Mouse (Mus musculus): ENCODE data around the gene Ppp1ca. TPM values are rescaled to one million over a fixed set of nuclear protein-coding genes. Genes with fewer than 3 reads are reported as not detected.

Gene Ppp1ca
- total and polyA plus RNA-seq, 2 experiments from 2014 or later = 738 to 808 TPM

GRCm38 (mm10) chr19:4164100-4164499 is 27.8 kb upstream of the Ppp1ca start:
- Histone ChIP-seq H3K36me3 (replicated peaks; ENCODE audit: control insufficient read depth, insufficient read depth, low read length) (peaks cover 32% of the 10 kb centered on the region), H3K4me3 (ENCODE audit: low read depth, low read length) (no peak overlapping the region), H3K4me2 (ENCODE audit: low read depth, low read length) (no peak overlapping the region), H3K9ac (replicated peaks; ENCODE audit: low read depth, low read length) (no peak overlapping the region), H3K9me3 (replicated peaks; ENCODE audit: control insufficient read depth, low read length) (no peaks in the 10 kb centered on the region), H3K4me1 (ENCODE audit: control insufficient read depth, insufficient read depth) (peaks cover 7% of the 10 kb centered on the region), H3K27me3 (ENCODE audit: control insufficient read depth, insufficient read depth, low read length) (no peaks in the 10 kb centered on the region), H3K27ac (ENCODE audit: low read depth) (no peak overlapping the region)
- ATAC-seq (ENCODE audit: insufficient read depth, low read depth) = no peak
- WGBS = 75% methylated on average over 3 of the region's 3 CpGs
- no peak for TF ChIP-seq CTCF (IDR thresholded peaks at IDR 0.05; ENCODE audit: low read depth)
- no peak for DNase-seq (ENCODE audit: low spot score)

- Histone ChIP-seq H3K9me3 (replicated peaks; ENCODE audit: control insufficient read depth, low read length) (no peaks in the 10 kb centered on the region), H3K9ac (replicated peaks; ENCODE audit: low read depth, low read length) (no peak overlapping the region), H3K27me3 (ENCODE audit: control insufficient read depth, insufficient read depth, low read length) (no peaks in the 10 kb centered on the region), H3K27ac (ENCODE audit: low read depth) (no peak overlapping the region), H3K4me1 (ENCODE audit: control insufficient read depth, insufficient read depth) (peaks cover 7% of the 10 kb centered on the region), H3K4me3 (ENCODE audit: low read depth, low read length) (no peak overlapping the region), H3K36me3 (replicated peaks; ENCODE audit: control insufficient read depth, insufficient read depth, low read length) (peaks cover 26% of the 10 kb centered on the region), H3K4me2 (ENCODE audit: low read depth, low read length) (no peak overlapping the region)
- DNase-seq (ENCODE audit: low spot score) (no peak), ATAC-seq (ENCODE audit: insufficient read depth, low read depth) (no peak)
- 59% methylated on average over 2 of the region's 2 CpGs for WGBS
- TF ChIP-seq CTCF (IDR thresholded peaks at IDR 0.05; ENCODE audit: low read depth) = no peak
- no peak for TF ChIP-seq EP300 (IDR thresholded peaks at IDR 0.05; ENCODE audit: low read depth)
These were observed 27.1 kb upstream of the Ppp1ca start for GRCm38 (mm10) chr19:4164721-4165120.

- H3K36me3 ChIP-seq (replicated peaks; ENCODE audit: control insufficient read depth, insufficient read depth, low read length) = 0 out of 2 replicates have a peak, but pooled peaks cover 8% of the 10 kb centered on the region
- H3K27me3 ChIP-seq (ENCODE audit: control insufficient read depth, insufficient read depth, low read length) = no peaks in the 10 kb centered on the region
- ATAC-seq (ENCODE audit: insufficient read depth, low read depth) (peak; percentile 10), DNase-seq (ENCODE audit: low spot score) (peak; percentile 61)
- TF ChIP-seq EP300 (IDR thresholded peaks at IDR 0.05; ENCODE audit: low read depth) = peak; percentile 72; the same call in 1 of the 2 replicates
- no peak for TF ChIP-seq CTCF (IDR thresholded peaks at IDR 0.05; ENCODE audit: low read depth)
- no peak overlapping the region for H3K4me2 ChIP-seq (ENCODE audit: low read depth, low read length)
- 32% methylated on average over 9 of the region's 9 CpGs for WGBS
- H3K9me3 ChIP-seq (replicated peaks; ENCODE audit: control insufficient read depth, low read length) = no peaks in the 10 kb centered on the region
- peak overlapping the region; percentile 79 for H3K27ac ChIP-seq (ENCODE audit: low read depth)
- H3K4me3 ChIP-seq (ENCODE audit: low read depth, low read length) = no peak overlapping the region
- H3K4me1 ChIP-seq (ENCODE audit: control insufficient read depth, insufficient read depth) = peaks cover 29% of the 10 kb centered on the region
- no peak overlapping the region for H3K9ac ChIP-seq (replicated peaks; ENCODE audit: low read depth, low read length)
These were observed 25.0 kb upstream of the Ppp1ca start for GRCm38 (mm10) chr19:4166678-4167476.

- peak overlapping the region; percentile 40 for H3K4me3 ChIP-seq (ENCODE audit: low read depth, low read length)
- peak; percentile 84 for ATAC-seq (ENCODE audit: insufficient read depth, low read depth)
- 0 out of 2 replicates have a peak, but pooled peaks cover 8% of the 10 kb centered on the region for H3K36me3 ChIP-seq (replicated peaks; ENCODE audit: control insufficient read depth, insufficient read depth, low read length)
- WGBS = under 1% methylated on average over 43 of the region's 43 CpGs
- H3K4me1 ChIP-seq (ENCODE audit: control insufficient read depth, insufficient read depth) = peaks cover 38% of the 10 kb centered on the region
- peak; percentile 99 for DNase-seq (ENCODE audit: low spot score)
- TF ChIP-seq EP300 (IDR thresholded peaks at IDR 0.05; ENCODE audit: low read depth) (peak; percentile 65; the same call in 1 of the 2 replicates), CTCF (IDR thresholded peaks at IDR 0.05; ENCODE audit: low read depth) (peak; percentile 95)
- H3K9me3 ChIP-seq (replicated peaks; ENCODE audit: control insufficient read depth, low read length) = no peaks in the 10 kb centered on the region
- H3K27me3 ChIP-seq (ENCODE audit: control insufficient read depth, insufficient read depth, low read length) = no peaks in the 10 kb centered on the region
- H3K9ac ChIP-seq (replicated peaks; ENCODE audit: low read depth, low read length) = peak overlapping the region; percentile 68
- peak overlapping the region; percentile 73 for H3K4me2 ChIP-seq (ENCODE audit: low read depth, low read length)
- peak overlapping the region; percentile 92 for H3K27ac ChIP-seq (ENCODE audit: low read depth)
These were observed 22.5 kb upstream of the Ppp1ca start for GRCm38 (mm10) chr19:4169378-4169784.

- H3K27ac ChIP-seq (ENCODE audit: low read depth) = peak overlapping the region; percentile 92
- no peaks in the 10 kb centered on the region for H3K9me3 ChIP-seq (replicated peaks; ENCODE audit: control insufficient read depth, low read length)
- peak; percentile 1 for ATAC-seq (ENCODE audit: insufficient read depth, low read depth)
- H3K36me3 ChIP-seq (replicated peaks; ENCODE audit: control insufficient read depth, insufficient read depth, low read length) = 0 out of 2 replicates have a peak, but pooled peaks cover 8% of the 10 kb centered on the region
- DNase-seq (ENCODE audit: low spot score) = no peak
- peaks cover 38% of the 10 kb centered on the region for H3K4me1 ChIP-seq (ENCODE audit: control insufficient read depth, insufficient read depth)
- TF ChIP-seq EP300 (IDR thresholded peaks at IDR 0.05; ENCODE audit: low read depth) (0 out of 2 replicates have a peak, but pooled peaks have one; percentile 16), CTCF (IDR thresholded peaks at IDR 0.05; ENCODE audit: low read depth) (no peak)
- H3K9ac ChIP-seq (replicated peaks; ENCODE audit: low read depth, low read length) = peak overlapping the region; percentile 68
- H3K4me2 ChIP-seq (ENCODE audit: low read depth, low read length) = peak overlapping the region; percentile 73
- no peaks in the 10 kb centered on the region for H3K27me3 ChIP-seq (ENCODE audit: control insufficient read depth, insufficient read depth, low read length)
- WGBS = 8% methylated on average over 25 of the region's 27 CpGs
- H3K4me3 ChIP-seq (ENCODE audit: low read depth, low read length) = peak overlapping the region; percentile 40
These were observed 22.1 kb upstream of the Ppp1ca start for GRCm38 (mm10) chr19:4169810-4170209.

All from heart, postnatal 0 days (tissue).